Mouse (Mus musculus) small intestine, adult 2 months (tissue): Measurements from ENCODE around the gene Nr5a2.

Source experiments
- CTCF ChIP-seq: fragments of 200-500 bp; IDR thresholded peaks from 2 replicates; pipeline ENCODE4 v1.5.1; 2012; ENCODE audit warnings: low read depth, mild to moderate bottlenecking, control low read depth, inconsistent platforms, low read length, moderate library complexity, mixed read lengths; ENCODE audit not compliant: insufficient replicate concordance, insufficient read length; ENCODE audit errors: extremely low read depth
- POLR2A ChIP-seq: fragments of 200-500 bp; IDR thresholded peaks from 2 replicates; pipeline ENCODE4 v1.6.1; 2012; ENCODE audit warnings: low read depth, mild to moderate bottlenecking, control low read depth, inconsistent platforms, low read length, moderate library complexity

DNA sequence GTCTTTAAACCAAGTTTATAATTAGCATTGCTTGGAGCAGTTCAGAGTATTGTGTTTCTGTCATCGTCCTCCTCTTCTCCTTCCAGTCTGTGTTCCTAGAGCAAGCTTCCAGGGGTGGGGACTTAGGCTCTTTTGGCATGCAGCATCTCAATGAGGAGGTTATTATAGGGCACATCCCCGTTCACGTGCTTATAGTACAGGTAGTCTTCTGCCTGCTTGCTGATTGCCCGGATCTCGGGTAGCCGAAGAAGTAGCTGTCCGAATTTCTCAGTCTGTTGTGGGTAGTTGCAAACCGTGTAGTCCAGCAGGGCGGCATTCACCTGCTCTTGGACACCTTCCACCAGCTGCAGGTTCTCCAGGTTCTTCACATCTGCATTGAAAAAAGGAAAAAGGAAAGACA is 114.9 kb downstream of the Nr5a2 start:
- TF ChIP-seq CTCF (no peak), POLR2A (no peak)
